ENCODE assay signal across 8 mouse cellular contexts in genomic region chr10:28485574-28485973, GRCm38 (mm10).
A peak's percentile ranks its signal among the peaks of the same experiment; 100 is the strongest.
DNase-seq lines count a peak whose midpoint lies in the region; ATAC-seq and TF ChIP-seq lines count a peak whose summit lies in the region.

No protein-coding gene starts in this region.

- no peaks in the 10 kb centered on the region for H3K4me1 ChIP-seq in hindbrain, embryonic 10.5 days (replicated peaks)
- H3K4me1 ChIP-seq in hindbrain, embryonic 13.5 days (replicated peaks), result no peaks in the 10 kb centered on the region
- H3K4me1 ChIP-seq in hindbrain, postnatal 0 days (ENCODE audit: insufficient read depth, low read length), result no peaks in the 10 kb centered on the region
- H3K4me1 ChIP-seq in midbrain, embryonic 16.5 days (ENCODE audit: control insufficient read depth, insufficient read depth, low read length), result no peaks in the 10 kb centered on the region

- no peaks in the 10 kb centered on the region for H3K9me3 ChIP-seq in hindbrain, embryonic 10.5 days
- H3K9me3 ChIP-seq in hindbrain, embryonic 13.5 days, result no peaks in the 10 kb centered on the region
- no peaks in the 10 kb centered on the region for H3K9me3 ChIP-seq in hindbrain, postnatal 0 days (ENCODE audit: low read length)
- H3K9me3 ChIP-seq in midbrain, embryonic 16.5 days (replicated peaks; ENCODE audit: control insufficient read depth, low read length, poor library complexity, severe bottlenecking), result no peaks in the 10 kb centered on the region

- peak; percentile 36 for DNase-seq in hindbrain, embryonic 10.5 days (ENCODE audit: low spot score)
- peak; percentile 50 for DNase-seq in adipocyte (ENCODE audit: low spot score)
- DNase-seq in embryo, embryonic 10.5 days (ENCODE audit: low spot score), result peak; percentile 54
- peak; percentile 73 for DNase-seq in hindbrain, postnatal 0 days (ENCODE audit: low spot score)
- DNase-seq in left cerebral cortex, postnatal 14 days (ENCODE audit: low spot score in 2 of 2), result peak; percentile 52 to 53
- DNase-seq in thymus, postnatal 10 days (ENCODE audit: low spot score in 2 of 2), result peak; percentile 67 to 75

- H3K4me2 ChIP-seq in hindbrain, embryonic 13.5 days, result no peak overlapping the region
- no peak overlapping the region for H3K4me2 ChIP-seq in hindbrain, postnatal 0 days (ENCODE audit: low read depth, low read length)
- no peak overlapping the region for H3K4me2 ChIP-seq in midbrain, embryonic 16.5 days (ENCODE audit: low read length)

- no peak overlapping the region for H3K27ac ChIP-seq in hindbrain, embryonic 10.5 days
- H3K27ac ChIP-seq in hindbrain, embryonic 13.5 days, result no peak overlapping the region
- no peak overlapping the region for H3K27ac ChIP-seq in hindbrain, postnatal 0 days
- H3K27ac ChIP-seq in midbrain, embryonic 16.5 days (ENCODE audit: low read length), result no peak overlapping the region

- H3K36me3 ChIP-seq in hindbrain, embryonic 10.5 days, result no peaks in the 10 kb centered on the region
- H3K36me3 ChIP-seq in hindbrain, embryonic 13.5 days, result no peaks in the 10 kb centered on the region
- no peaks in the 10 kb centered on the region for H3K36me3 ChIP-seq in hindbrain, postnatal 0 days (ENCODE audit: insufficient read depth, low read length)
- H3K36me3 ChIP-seq in midbrain, embryonic 16.5 days (ENCODE audit: control insufficient read depth, insufficient read depth, low read length), result no peaks in the 10 kb centered on the region

- intact Hi-C loops in left cerebral cortex, postnatal 14 days (cut with DNase I), result loop anchor here (1.0 kb wide), 1 partner anchor 359 kb away; no protein-coding TSS in a partner anchor

- no peaks in the 10 kb centered on the region for H3K27me3 ChIP-seq in hindbrain, embryonic 10.5 days (ENCODE audit: insufficient read depth, poor library complexity, severe bottlenecking)
- no peaks in the 10 kb centered on the region for H3K27me3 ChIP-seq in hindbrain, embryonic 13.5 days
- no peaks in the 10 kb centered on the region for H3K27me3 ChIP-seq in hindbrain, postnatal 0 days (ENCODE audit: insufficient read depth, low read length)
- no peaks in the 10 kb centered on the region for H3K27me3 ChIP-seq in midbrain, embryonic 16.5 days (ENCODE audit: control insufficient read depth, insufficient read depth, low read depth, low read length)

- H3K4me3 ChIP-seq in hindbrain, embryonic 10.5 days, result no peak overlapping the region
- no peak overlapping the region for H3K4me3 ChIP-seq in hindbrain, embryonic 13.5 days
- no peak overlapping the region for H3K4me3 ChIP-seq in hindbrain, postnatal 0 days (ENCODE audit: low read length)
- H3K4me3 ChIP-seq in midbrain, embryonic 16.5 days (ENCODE audit: low read depth, low read length), result no peak overlapping the region

- WGBS in hindbrain, embryonic 10.5 days, result 30% methylated on average over 3 of the region's 3 CpGs
- 28% methylated on average over 3 of the region's 3 CpGs for WGBS in hindbrain, embryonic 13.5 days
- 27% methylated on average over 3 of the region's 3 CpGs for WGBS in hindbrain, postnatal 0 days
- 32% methylated on average over 3 of the region's 3 CpGs for WGBS in midbrain, embryonic 16.5 days

- H3K9ac ChIP-seq in hindbrain, embryonic 13.5 days, result no peak overlapping the region
- H3K9ac ChIP-seq in hindbrain, postnatal 0 days (replicated peaks; ENCODE audit: low read length), result no peak overlapping the region
- H3K9ac ChIP-seq in midbrain, embryonic 16.5 days (ENCODE audit: low read depth, low read length), result no peak overlapping the region

- peak; percentile 78 for TF ChIP-seq CTCF in hindbrain, postnatal 0 days (IDR thresholded peaks at IDR 0.05; ENCODE audit: low read depth)

- no peak; the same call in 1 of the 2 replicates for ATAC-seq in hindbrain, embryonic 13.5 days (ENCODE audit: low FRiP score)
- ATAC-seq in hindbrain, postnatal 0 days, result peak; percentile 71; the same call in 1 of the 2 replicates
- ATAC-seq in midbrain, embryonic 16.5 days, result peak; percentile 75
